Mouse (Mus musculus): ENCODE measurements around the gene Nkx2-1. TPM values are rescaled to one million over a fixed set of nuclear protein-coding genes. Genes with fewer than 3 reads are reported as not detected.

The Nkx2-1 gene
- polyA plus RNA-seq, 1 experiment: not detected

GRCm38 (mm10) chr12:56536174-56536883, 379 bp downstream of the Nkx2-1 start:
- no peaks in the 10 kb centered on the region for H3K79me2 ChIP-seq (ENCODE audit: control insufficient read depth, insufficient read depth)
- no peak overlapping the region for H3K4me3 ChIP-seq (ENCODE audit: insufficient read depth, poor library complexity, severe bottlenecking)
- H3K79me3 ChIP-seq (ENCODE audit: low read depth): no peaks in the 10 kb centered on the region
- no peaks in the 10 kb centered on the region for H3K36me3 ChIP-seq (ENCODE audit: control insufficient read depth, insufficient read depth)
- TF ChIP-seq MYOD1 (IDR thresholded peaks at IDR 0.05; ENCODE audit: control insufficient read depth, insufficient read length, low read depth): no peak
- peaks cover 44% of the 10 kb centered on the region for H3K27me3 ChIP-seq (ENCODE audit: control insufficient read depth, insufficient read depth, insufficient read length)
- no peak overlapping the region for H3ac ChIP-seq (ENCODE audit: control insufficient read depth, insufficient read length, low read depth)

- Histone ChIP-seq H3K27me3 (ENCODE audit: control insufficient read depth, insufficient read depth, insufficient read length) (peaks cover 44% of the 10 kb centered on the region), H3K36me3 (ENCODE audit: control insufficient read depth, insufficient read depth) (no peaks in the 10 kb centered on the region), H3K4me3 (ENCODE audit: insufficient read depth, poor library complexity, severe bottlenecking) (no peak overlapping the region), H3K79me3 (ENCODE audit: low read depth) (no peaks in the 10 kb centered on the region), H3ac (ENCODE audit: control insufficient read depth, insufficient read length, low read depth) (no peak overlapping the region), H3K79me2 (ENCODE audit: control insufficient read depth, insufficient read depth) (no peaks in the 10 kb centered on the region)
- no peak for TF ChIP-seq MYOD1 (IDR thresholded peaks at IDR 0.05; ENCODE audit: control insufficient read depth, insufficient read length, low read depth)
- no peak for TF ChIP-seq CEBPB (IDR thresholded peaks at IDR 0.05; ENCODE audit: low read depth)
- no peak for TF ChIP-seq USF1 (IDR thresholded peaks at IDR 0.05; ENCODE audit: low read depth)
Observed at GRCm38 (mm10) chr12:56535411-56536173, 1.1 kb downstream of the Nkx2-1 start.

GRCm38 (mm10) chr12:56534651-56535326, 1.9 kb downstream of the Nkx2-1 start:
- Histone ChIP-seq H3K36me3 (ENCODE audit: control insufficient read depth, insufficient read depth) (no peaks in the 10 kb centered on the region), H3ac (ENCODE audit: control insufficient read depth, insufficient read length, low read depth) (no peak overlapping the region), H3K79me3 (ENCODE audit: low read depth) (no peaks in the 10 kb centered on the region), H3K27me3 (ENCODE audit: control insufficient read depth, insufficient read depth, insufficient read length) (peaks cover 44% of the 10 kb centered on the region), H3K4me3 (ENCODE audit: insufficient read depth, poor library complexity, severe bottlenecking) (no peak overlapping the region), H3K79me2 (ENCODE audit: control insufficient read depth, insufficient read depth) (no peaks in the 10 kb centered on the region)
- TF ChIP-seq MYOG (IDR thresholded peaks at IDR 0.05; ENCODE audit: control insufficient read depth, extremely low read depth, insufficient read length): no peak
- TF ChIP-seq CTCF (IDR thresholded peaks at IDR 0.05; ENCODE audit: control insufficient read depth, insufficient read depth, insufficient read length): no peak
- TF ChIP-seq MYOD1 (IDR thresholded peaks at IDR 0.05; ENCODE audit: control insufficient read depth, insufficient read length, low read depth): no peak
- TF ChIP-seq CEBPB (IDR thresholded peaks at IDR 0.05; ENCODE audit: low read depth): no peak
- TF ChIP-seq FOSL1 (IDR thresholded peaks at IDR 0.05; ENCODE audit: insufficient read depth, low read length, poor library complexity, severe bottlenecking): no peak
- no peak for TF ChIP-seq USF1 (IDR thresholded peaks at IDR 0.05; ENCODE audit: low read depth)

GRCm38 (mm10) chr12:56534311-56534650, 2.4 kb downstream of the Nkx2-1 start:
- no peaks in the 10 kb centered on the region for H3K79me3 ChIP-seq (ENCODE audit: low read depth)
- H3K36me3 ChIP-seq (ENCODE audit: control insufficient read depth, insufficient read depth): no peaks in the 10 kb centered on the region
- TF ChIP-seq MYOG (IDR thresholded peaks at IDR 0.05; ENCODE audit: control insufficient read depth, extremely low read depth, insufficient read length) (no peak), CTCF (IDR thresholded peaks at IDR 0.05; ENCODE audit: control insufficient read depth, insufficient read depth, insufficient read length) (no peak), CEBPB (IDR thresholded peaks at IDR 0.05; ENCODE audit: low read depth) (no peak), MAX (IDR thresholded peaks at IDR 0.05) (no peak), FOSL1 (IDR thresholded peaks at IDR 0.05; ENCODE audit: insufficient read depth, low read length, poor library complexity, severe bottlenecking) (no peak), USF1 (IDR thresholded peaks at IDR 0.05; ENCODE audit: low read depth) (no peak), MYOD1 (IDR thresholded peaks at IDR 0.05; ENCODE audit: control insufficient read depth, insufficient read length, low read depth) (no peak)
- no peak overlapping the region for H3K4me3 ChIP-seq (ENCODE audit: insufficient read depth, poor library complexity, severe bottlenecking)
- peaks cover 44% of the 10 kb centered on the region for H3K27me3 ChIP-seq (ENCODE audit: control insufficient read depth, insufficient read depth, insufficient read length)
- no peak overlapping the region for H3ac ChIP-seq (ENCODE audit: control insufficient read depth, insufficient read length, low read depth)
- H3K79me2 ChIP-seq (ENCODE audit: control insufficient read depth, insufficient read depth): no peaks in the 10 kb centered on the region

DNA sequence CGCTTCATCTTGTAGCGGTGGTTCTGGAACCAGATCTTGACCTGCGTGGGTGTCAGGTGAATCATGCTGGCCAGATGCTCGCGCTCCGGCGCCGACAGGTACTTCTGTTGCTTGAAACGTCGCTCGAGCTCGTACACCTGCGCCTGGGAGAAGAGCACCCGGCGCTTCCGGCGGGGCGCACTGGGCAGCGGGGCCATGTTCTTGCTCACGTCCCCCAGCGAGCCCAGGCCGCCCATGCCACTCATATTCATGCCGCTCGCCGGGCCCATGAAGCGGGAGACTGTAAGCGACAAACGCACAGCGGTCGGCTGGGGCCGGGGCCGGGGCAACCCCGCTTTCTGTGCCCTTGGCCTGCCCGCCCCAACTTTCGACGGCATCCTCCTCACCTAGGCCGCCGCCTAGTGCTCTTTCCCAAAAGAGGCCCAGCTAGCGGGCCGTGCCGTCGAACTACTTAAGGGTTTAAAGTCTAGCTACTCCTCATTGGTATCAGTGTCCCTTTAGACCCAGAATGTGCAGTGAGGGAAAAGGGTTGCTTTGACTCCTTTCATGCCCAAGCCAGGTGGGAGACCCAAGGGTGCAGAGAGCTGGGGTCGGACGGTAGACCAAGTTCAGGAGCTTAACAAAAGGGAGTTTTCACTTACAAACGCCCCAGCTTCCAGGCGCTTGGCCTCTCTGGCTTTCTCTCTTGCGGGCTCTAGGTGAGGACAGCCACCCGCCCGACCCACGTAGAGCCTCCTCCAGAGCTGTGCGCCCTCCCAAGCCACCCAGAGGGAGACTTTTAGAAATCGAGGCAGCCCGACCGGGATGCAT, 3.0 kb downstream of the Nkx2-1 start:
- no peak for TF ChIP-seq MYOG (IDR thresholded peaks at IDR 0.05; ENCODE audit: control insufficient read depth, extremely low read depth, insufficient read length)
- no peak for TF ChIP-seq MAX (IDR thresholded peaks at IDR 0.05)
- TF ChIP-seq USF1 (IDR thresholded peaks at IDR 0.05; ENCODE audit: low read depth): no peak
- TF ChIP-seq MYOD1 (IDR thresholded peaks at IDR 0.05; ENCODE audit: control insufficient read depth, insufficient read length, low read depth): no peak
- no peak for TF ChIP-seq FOSL1 (IDR thresholded peaks at IDR 0.05; ENCODE audit: insufficient read depth, low read length, poor library complexity, severe bottlenecking)
- TF ChIP-seq CTCF (IDR thresholded peaks at IDR 0.05; ENCODE audit: control insufficient read depth, insufficient read depth, insufficient read length): no peak
- no peak for TF ChIP-seq CEBPB (IDR thresholded peaks at IDR 0.05; ENCODE audit: low read depth)
- Histone ChIP-seq H3K79me2 (ENCODE audit: control insufficient read depth, insufficient read depth) (no peaks in the 10 kb centered on the region), H3K27me3 (ENCODE audit: control insufficient read depth, insufficient read depth, insufficient read length) (peaks cover 48% of the 10 kb centered on the region), H3ac (ENCODE audit: control insufficient read depth, insufficient read length, low read depth) (no peak overlapping the region), H3K4me3 (ENCODE audit: insufficient read depth, poor library complexity, severe bottlenecking) (no peak overlapping the region), H3K36me3 (ENCODE audit: control insufficient read depth, insufficient read depth) (no peaks in the 10 kb centered on the region), H3K79me3 (ENCODE audit: low read depth) (no peaks in the 10 kb centered on the region)

All from C2C12 (cell line).